ENCODE assay signal across 16 mouse cellular contexts in the genomic region with DNA sequence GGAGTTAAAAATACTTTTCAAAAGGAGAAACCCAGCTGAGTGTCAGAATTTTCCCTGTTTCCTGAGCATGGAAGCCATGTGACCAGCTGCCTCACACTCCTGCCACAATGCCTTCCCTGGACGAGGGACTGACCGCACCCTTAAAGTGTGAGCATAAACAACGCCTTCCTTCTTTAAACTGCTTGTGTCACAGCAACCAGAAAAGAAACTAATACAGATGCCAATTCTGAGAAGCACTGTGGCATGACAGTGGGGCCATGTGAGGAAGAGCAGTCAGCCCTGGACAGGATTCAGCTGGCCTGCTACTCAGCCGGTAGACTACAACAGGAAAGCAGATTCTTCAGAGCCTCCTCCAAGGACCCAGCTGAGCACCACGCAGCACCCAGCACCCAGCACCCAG. TPM values are rescaled to one million over a fixed set of nuclear protein-coding genes. Genes with fewer than 3 reads are reported as not detected.
A peak's percentile ranks its signal among the peaks of the same experiment; 100 is the strongest.
DNase-seq lines count a peak whose midpoint lies in the region; ATAC-seq and TF ChIP-seq lines count a peak whose summit lies in the region.
"Had no signal": no experiment of that assay in that cellular context is flagged by ENCODE, and none has a peak within 500 bp of the region (broad histone marks: within the 10 kb centered on the region; RNA-seq: fewer than 3 reads in every experiment).

No protein-coding gene starts in this region.

- TF ChIP-seq POLR2A in CH12.LX (IDR thresholded peaks at IDR 0.05; ENCODE audit: low read depth, low read length): no peak

- dilution Hi-C loops in CH12.LX (cut with MboI; ENCODE audit: extremely low pct_ligation_motif_present, extremely low pct_unique_long_range_greater_than_20kb, low sequenced_read_pairs): no loop called here

- H3K9ac ChIP-seq in CH12.LX (ENCODE audit: insufficient read depth, low read depth): no peak overlapping the region
- H3K9ac ChIP-seq: forebrain, postnatal 0 days had no signal

- peaks cover 3 to 22% of the 10 kb centered on the region in 2 experiments; a peak in 3 of 4 replicates for H3K4me1 ChIP-seq in CH12.LX (ENCODE audit: control insufficient read depth in 1 of 2, insufficient read depth in 2 of 2)
- H3K4me1 ChIP-seq: hindbrain, embryonic 10.5 days had no signal

- ATAC-seq in megakaryocyte-erythroid progenitor cell, adult 5-6 weeks (replicated peaks; ENCODE audit: low FRiP score, low TSS enrichment, poor library complexity, severe bottlenecking): no peak
- ATAC-seq in granulocyte monocyte progenitor cell, adult 5-6 weeks (replicated peaks; ENCODE audit: poor library complexity, severe bottlenecking): no peak
- ATAC-seq: inflammation-experienced regulatory T-cells, adult 6 months had no signal

- no peaks in the 10 kb centered on the region for H3K27me3 ChIP-seq in CH12.LX (replicated peaks)

- no peak for TF ChIP-seq CTCF in CH12.LX (conservative IDR thresholded peaks at IDR 0.05 in 1 of 2, IDR thresholded peaks at IDR 0.05 in 1 of 2; ENCODE audit: low read depth in 2 of 2, low read length in 2 of 2)

- H3K4me3 ChIP-seq in CH12.LX (replicated peaks in 1 of 3; ENCODE audit: low read depth in 2 of 3, low read length in 2 of 3, poor library complexity in 1 of 3): no peak overlapping the region
- H3K4me3 ChIP-seq: hindbrain, embryonic 10.5 days had no signal

- DNase-seq in heart, adult 9 months (ENCODE audit: low spot score in 2 of 2): peak; percentile 56 to 64
- no peak for DNase-seq in heart, postnatal 14 days
- DNase-seq in CH12.LX (ENCODE audit: extremely low read depth): no peak
- peak; percentile 14 for DNase-seq in heart, postnatal 25 days (ENCODE audit: low spot score)
- peak; percentile 53 for DNase-seq in lung, postnatal 14 days
- DNase-seq in spleen, postnatal 10 days (ENCODE audit: low spot score in 2 of 2): no peak
- DNase-seq: cerebellum, postnatal 25 days; forebrain, postnatal 0 days; right cerebral cortex, adult 18-20 months; thymus, postnatal 4 days had no signal

- in situ Hi-C loops in CH12.LX (cut with MboI; ENCODE audit: low pct_ligation_motif_present, low pct_unique_long_range_greater_than_20kb, low sequenced_read_pairs): no loop called here

- TF ChIP-seq RAD21 in CH12.LX (IDR thresholded peaks at IDR 0.05; ENCODE audit: low read depth, low read length): no peak

- intact Hi-C loops in heart, postnatal 14 days (cut with DNase I): no loop called here
- intact Hi-C loops in heart, postnatal 25 days (cut with DNase I): no loop called here

- peaks cover 14% of the 10 kb centered on the region for H3K9me3 ChIP-seq in CH12.LX (replicated peaks; ENCODE audit: low read length)
- H3K9me3 ChIP-seq: hindbrain, embryonic 10.5 days had no signal

- TF ChIP-seq EP300 in CH12.LX (IDR thresholded peaks at IDR 0.05; ENCODE audit: low read length): no peak

- no peaks in the 10 kb centered on the region for H3K36me3 ChIP-seq in CH12.LX (replicated peaks in 1 of 2; ENCODE audit: control insufficient read depth in 1 of 2, insufficient read depth in 1 of 2, low read length in 1 of 2)
- H3K36me3 ChIP-seq: hindbrain, embryonic 10.5 days had no signal

- H3K79me2 ChIP-seq in CH12.LX (replicated peaks; ENCODE audit: control insufficient read depth, extremely low read depth, insufficient read depth, poor library complexity, severe bottlenecking): no peaks in the 10 kb centered on the region

- H3K27ac ChIP-seq in CH12.LX (ENCODE audit: insufficient read depth, low read depth): no peak overlapping the region
- H3K27ac ChIP-seq: hindbrain, embryonic 10.5 days had no signal

- H3K4me2 ChIP-seq in CH12.LX (ENCODE audit: insufficient read depth, low read depth, poor library complexity, severe bottlenecking): no peak overlapping the region
- H3K4me2 ChIP-seq: midbrain, embryonic 11.5 days had no signal

TF ChIP-seq in CH12.LX, 34 proteins besides CTCF, POLR2A, EP300 and RAD21:
- TF ChIP-seq ETS1 (conservative IDR thresholded peaks at IDR 0.05; ENCODE audit: low read depth, low read length) (0 out of 2 replicates have a peak, but pooled peaks have one; percentile 10), PAX5 (IDR thresholded peaks at IDR 0.05; ENCODE audit: low read length) (no peak), JUND (conservative IDR thresholded peaks at IDR 0.05; ENCODE audit: low read depth, low read length) (no peak)

RNA-seq across cellular contexts. Expression of gene Rrp1b, which starts 29.1 kb away (rescaled TPM):
- 1 to 10 TPM; 7.9 to 8.6 TPM for total RNA-seq in heart, postnatal 14 days (2021)
- 76.7 and 99.1 TPM in 2 replicates for total RNA-seq in CH12.LX (2012; rRNA removed)
- total RNA-seq in CH12.LX (2014; rRNA removed): 60.9 and 72.4 TPM in 2 replicates
- 149 and 151 TPM in 2 replicates for polyA plus RNA-seq in CH12.LX (2012; ENCODE audit: insufficient read length, low read depth)
- 1 to 10 TPM; 8.6 to 8.8 TPM for total RNA-seq in heart, postnatal 25 days (2021)
- total RNA-seq in megakaryocyte-erythroid progenitor cell, adult 5-6 weeks (2014; fragmentation: Nextera tagmentation): 63.6 and 66.2 TPM in 2 replicates
- 70.4 and 95.9 TPM in 2 replicates for total RNA-seq in megakaryocyte-erythroid progenitor cell, adult 5-6 weeks (2017)
- 92.0 and 114 TPM in 2 replicates for total RNA-seq in granulocyte monocyte progenitor cell, adult 5-6 weeks (2014; fragmentation: Nextera tagmentation)
- 46.6 and 47.0 TPM in 2 replicates for total RNA-seq in granulocyte monocyte progenitor cell, adult 5-6 weeks (2017)

RNA-seq across cellular contexts. Expression of gene Hsf2bp, which starts 29.3 kb away (rescaled TPM):
- under 1 TPM; 0.76 to 0.83 TPM for total RNA-seq in heart, postnatal 14 days (2021)
- total RNA-seq in CH12.LX (2012; rRNA removed) (0.34 and 0.67 TPM in 2 replicates), CH12.LX (2014; rRNA removed) (0.75 and 1.2 TPM in 2 replicates)
- 1.0 and 1.4 TPM in 2 replicates for polyA plus RNA-seq in CH12.LX (2012; ENCODE audit: insufficient read length, low read depth)
- total RNA-seq in heart, postnatal 25 days (2021): 1 to 10 TPM in 1 of 2 experiments, under 1 TPM in 1; 0.75 to 1.4 TPM
- total RNA-seq in megakaryocyte-erythroid progenitor cell, adult 5-6 weeks (2014; fragmentation: Nextera tagmentation): 0.47 TPM in 1 of 2 replicates, not detected in the other
- 0.46 TPM in 1 of 2 replicates, not detected in the other for total RNA-seq in megakaryocyte-erythroid progenitor cell, adult 5-6 weeks (2017)
- total RNA-seq in granulocyte monocyte progenitor cell, adult 5-6 weeks (2014; fragmentation: Nextera tagmentation): not detected in 2 replicates
- not detected in 2 replicates for total RNA-seq in granulocyte monocyte progenitor cell, adult 5-6 weeks (2017)
- total RNA-seq: neutrophil, adult 5-6 weeks had no signal

Comparison
In these comparisons a context has a peak if more than half of its experiments do, and no peak if none do; other contexts are left out.
1. DNase-seq: peak in heart, adult 9 months (2 of 2), heart, postnatal 25 days (single experiment) and lung, postnatal 14 days (single experiment); none in heart, postnatal 14 days (0 of 2), CH12.LX (single experiment) and spleen, postnatal 10 days (0 of 2).
2. RNA of gene Rrp1b, which starts 29.1 kb away (total RNA-seq): 63.6 to 95.9 TPM in megakaryocyte-erythroid progenitor cell, adult 5-6 weeks, 46.6 to 114 TPM in granulocyte monocyte progenitor cell, adult 5-6 weeks and 60.9 to 99.1 TPM in CH12.LX; 8.6 to 8.8 TPM in heart, postnatal 25 days and 7.9 to 8.6 TPM in heart, postnatal 14 days; every median in the first group is over 4 times any median in the second.